Mouse (Mus musculus) liver, embryonic 14.5 days (tissue): ENCODE measurements around the gene Ctf2.

ENCODE experiments used
- CTCF ChIP-seq: IDR thresholded peaks from 2 replicates; pipeline ENCODE4 v1.5.1; 2016; ENCODE audit warnings: antibody characterized with exemption, low read depth, control low read depth
- EP300 ChIP-seq: IDR thresholded peaks from 2 replicates; pipeline ENCODE4 v1.6.1; 2016; ENCODE audit warnings: antibody characterized with exemption, low read depth

GRCm38 (mm10) chr7:127689626-127690280 lies 42.2 kb downstream of the Ctf2 start:
- TF ChIP-seq CTCF = no peak
- TF ChIP-seq EP300 = no peak
